Mouse (Mus musculus): Measurements from ENCODE around the gene Diexf. TPM values are rescaled to one million over a fixed set of nuclear protein-coding genes. Genes with fewer than 3 reads are reported as not detected.

Diexf gene
- total RNA-seq (2023) = 58.0 TPM

DNA sequence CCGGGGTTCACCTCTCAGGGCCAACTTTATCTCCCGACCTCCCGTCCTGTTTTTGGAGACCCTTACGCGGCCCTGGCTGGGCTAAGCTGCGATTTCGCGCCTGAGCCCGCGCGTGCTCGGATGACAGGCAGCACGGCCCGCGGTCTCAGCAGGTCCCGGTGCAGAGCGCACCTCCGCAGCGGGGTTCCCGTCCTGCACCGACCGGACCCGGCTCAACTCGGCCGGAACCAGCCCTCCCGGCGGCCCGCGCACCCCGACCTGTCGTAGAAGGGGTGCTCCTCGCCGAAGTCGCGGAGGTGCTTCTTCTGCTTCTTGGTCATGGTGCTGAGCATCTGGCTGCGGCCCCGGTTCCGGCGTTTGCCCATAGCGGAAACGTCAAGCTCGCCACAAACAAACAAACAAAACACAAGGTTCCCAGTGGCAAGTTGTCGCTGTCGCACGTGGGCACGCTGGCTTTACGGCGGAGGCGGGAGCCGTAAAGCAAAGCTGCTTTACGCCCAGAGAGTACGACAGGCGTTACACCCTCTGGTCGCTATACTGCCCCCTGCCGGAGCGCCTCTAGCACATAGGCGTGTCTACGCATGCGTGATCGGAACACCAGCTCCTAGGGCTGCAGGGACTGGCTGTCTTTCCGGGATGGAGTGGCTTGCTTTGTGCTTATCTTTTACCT, at the start of gene Diexf:
TSS of gene Diexf (minus strand) at position 487 of the 670 bp plus-strand sequence.

DNA sequence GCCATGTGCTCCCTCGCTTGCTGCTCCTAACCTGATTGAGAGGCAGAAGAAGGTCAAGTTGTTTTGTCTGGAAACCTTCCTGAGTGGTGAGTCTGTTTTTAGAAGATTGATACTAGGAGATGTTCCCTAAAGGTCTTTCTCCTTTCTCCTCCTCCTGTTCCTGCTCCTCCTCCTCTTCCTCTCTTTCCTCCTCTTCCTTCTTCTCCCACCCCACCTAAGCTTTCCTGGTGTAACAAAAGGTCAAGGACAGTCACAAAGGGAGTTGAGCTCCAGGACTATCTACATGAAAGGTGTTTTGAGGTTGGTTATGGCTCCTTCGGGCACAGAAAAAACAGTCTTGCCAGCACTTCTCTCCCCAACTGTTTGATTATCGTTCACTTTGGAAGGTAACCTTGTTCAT, 37.7 kb upstream of the Diexf start, which contains the start of gene A130010J15Rik:
TSS of gene A130010J15Rik (plus strand) at position 301 of the 400 bp plus-strand sequence.

GRCm38 (mm10) chr1:193152872-193153271, 22.8 kb upstream of the Diexf start, which contains the start of gene Irf6:
Irf6 (plus strand) TSS chr1:193153111.

Other genes with a start within 250 kb of the Diexf start
- gene Syt14, start 94.5 kb downstream of the Diexf start, total RNA-seq (2023) = 1.1 TPM
- 10.1 TPM for gene Irf6, start 22.8 kb upstream of the Diexf start, total RNA-seq (2023)
- gene A130010J15Rik, start 37.8 kb upstream of the Diexf start, total RNA-seq (2023) = 4.0 TPM
- gene Traf3ip3, start 71.4 kb upstream of the Diexf start, total RNA-seq (2023) = 491 TPM
- 14.3 TPM for gene Lamb3, start 77.4 kb upstream of the Diexf start, total RNA-seq (2023)
- 35.5 TPM for gene Hsd11b1, start 133.8 kb upstream of the Diexf start, total RNA-seq (2023)
- gene G0s2, start 142.9 kb upstream of the Diexf start, total RNA-seq (2023) = 1.1 TPM
- gene Camk1g, start 240.0 kb upstream of the Diexf start, total RNA-seq (2023) = not detected